Mouse (Mus musculus) erythroblast, embryonic 14.5 days (primary cell): ENCODE data around the gene Josd2.

Experiments used
- GATA1 ChIP-seq: IDR thresholded peaks from 2 replicates; pipeline ENCODE4 v1.6.1; 2012; ENCODE audit warnings: low read length, inconsistent platforms, mixed read lengths
- TAL1 ChIP-seq: IDR thresholded peaks from 3 replicates; pipeline ENCODE4 v1.6.1; 2012; ENCODE audit warnings: low read length, inconsistent platforms, mixed read lengths

DNA sequence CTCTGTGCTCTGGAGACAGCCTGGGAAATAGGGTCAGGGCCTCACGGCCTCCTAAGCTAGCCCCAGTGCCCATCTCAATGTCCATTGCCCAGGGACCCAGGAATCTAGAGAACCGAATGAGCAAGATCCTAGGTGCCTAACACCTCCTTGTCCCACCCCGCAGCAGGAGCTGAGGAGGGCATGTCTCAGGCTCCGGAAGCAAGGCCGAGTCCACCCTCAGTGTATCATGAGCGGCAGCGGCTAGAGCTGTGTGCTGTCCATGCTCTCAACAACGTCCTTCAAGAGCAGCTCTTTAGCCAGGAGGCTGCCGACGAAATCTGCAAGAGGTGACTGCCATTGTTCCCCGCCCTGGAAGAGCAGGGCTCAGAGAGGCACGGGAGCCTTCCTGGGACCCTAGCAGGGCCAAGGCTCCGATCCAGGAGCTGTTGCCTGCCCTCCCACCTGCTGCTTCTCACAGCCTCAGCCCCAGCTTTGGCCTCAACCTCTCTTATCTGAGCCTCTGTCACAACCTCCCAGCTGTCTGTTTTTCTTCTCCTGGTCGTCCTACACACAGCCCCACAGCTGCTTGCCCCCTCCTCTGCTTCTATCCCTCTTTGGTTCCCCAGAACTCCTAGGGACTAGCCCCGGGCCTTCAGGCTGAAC is 985 bp downstream of the Josd2 start:
- TF ChIP-seq GATA1: 0 out of 2 replicates have a peak, but pooled peaks have one; percentile 12
- no peak for TF ChIP-seq TAL1
